Mouse (Mus musculus) A20 (cell line): ENCODE results near the gene Siglece.
"Not testable (repeated sequence)": the region's sequence is repeated elsewhere in the genome, so short reads cannot be mapped to it uniquely, and the experiment has no call there.

Experiments
- DNase-seq: peaks from one replicate; pipeline ENCODE4 v3.0.0-alpha.2; 2011; ENCODE audit warnings: low read depth, low spot score

The Siglece gene

GRCm38 (mm10) chr7:43660002-43660401, at the start of gene Siglece:
TSS of gene Siglece (minus strand) at chr7:43660161.
- DNase-seq = no peak

DNA sequence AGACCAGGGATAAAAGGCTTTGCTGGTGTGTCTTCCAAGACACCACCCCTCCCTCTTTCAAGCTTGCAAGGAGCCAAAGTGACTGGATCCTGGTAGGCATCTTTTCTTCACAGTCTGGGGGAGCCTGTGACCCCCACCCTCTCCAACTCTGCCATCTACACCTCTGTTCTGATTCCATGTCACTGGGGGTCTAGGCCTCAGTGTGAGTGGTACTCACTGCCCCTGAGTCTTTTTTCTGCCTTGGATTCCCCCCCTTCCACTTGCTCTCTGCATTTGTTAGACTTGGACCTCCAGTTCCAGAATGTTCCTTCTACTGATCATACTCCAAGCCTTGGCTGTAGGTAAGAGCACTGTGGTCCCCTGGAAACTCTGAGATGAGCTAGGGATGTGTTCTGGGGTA, 30.2 kb upstream of the Siglece start, which contains the start of gene Klk14:
TSS of gene Klk14 (plus strand) at position 301 of the 400 bp plus-strand sequence.
- no peak for DNase-seq

DNA sequence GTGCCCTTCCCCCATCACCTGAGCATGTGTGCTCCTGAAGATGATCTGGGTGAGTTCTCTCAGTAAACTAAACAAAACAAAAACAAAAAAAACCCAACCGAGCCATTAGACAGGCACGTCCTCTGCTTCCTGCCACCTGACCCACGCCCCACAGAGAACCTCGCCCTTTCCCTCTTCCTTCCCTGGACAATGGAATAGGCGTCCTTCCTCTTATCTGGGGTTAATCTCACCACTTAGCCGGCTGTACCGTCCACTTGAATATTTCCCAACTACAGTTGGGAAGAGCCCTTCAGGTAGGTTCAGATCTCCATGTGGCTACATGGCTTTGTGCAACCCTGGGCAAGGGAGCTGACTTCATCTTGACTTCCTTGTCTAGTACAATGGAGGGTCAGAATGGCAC, 25.1 kb upstream of the Siglece start:
- DNase-seq = no peak

DNA sequence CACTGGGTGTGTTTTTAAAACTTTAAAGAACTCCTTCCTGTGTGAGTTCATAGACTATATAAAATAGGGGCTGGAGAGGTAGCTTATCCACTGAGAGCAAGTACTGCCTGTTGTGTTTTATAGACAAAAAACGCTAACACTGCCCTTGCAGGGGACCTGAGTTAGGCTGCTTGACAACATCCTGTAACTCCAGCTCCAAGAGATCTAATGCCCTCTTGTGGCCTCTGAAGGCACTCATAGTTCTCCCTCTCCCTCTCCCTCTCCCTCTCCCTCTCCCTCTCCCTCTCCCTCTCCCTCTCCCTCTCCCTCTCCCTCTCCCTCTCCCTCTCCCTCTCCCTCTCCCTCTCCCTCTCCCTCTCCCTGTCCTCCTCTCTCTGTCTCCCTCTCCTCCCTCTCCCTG, 22.6 kb upstream of the Siglece start:
- DNase-seq = peak; percentile 26

GRCm38 (mm10) chr7:43680960-43681359, 21.0 kb upstream of the Siglece start:
- DNase-seq = peak; percentile 63

DNA sequence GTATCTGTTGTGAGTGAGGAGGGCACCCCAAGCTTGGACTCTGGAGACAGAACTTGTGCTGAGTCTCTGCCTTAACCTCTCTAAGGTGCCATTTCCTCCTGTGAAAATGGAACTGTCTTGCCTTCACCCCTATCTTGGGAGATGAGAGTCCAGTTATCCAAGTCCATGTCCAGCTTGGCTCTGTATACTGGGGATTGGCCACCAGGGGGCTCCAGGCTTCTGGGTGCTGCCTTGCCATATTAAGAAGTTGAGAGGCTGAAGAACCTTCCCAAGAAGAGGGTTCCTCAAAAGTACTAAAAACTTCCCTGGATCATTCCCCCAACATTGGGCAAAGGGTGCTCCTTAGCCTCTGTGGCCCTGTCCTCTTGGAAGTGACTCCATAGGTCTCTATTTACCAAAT, 18.6 kb upstream of the Siglece start:
- peak; percentile 42 for DNase-seq

DNA sequence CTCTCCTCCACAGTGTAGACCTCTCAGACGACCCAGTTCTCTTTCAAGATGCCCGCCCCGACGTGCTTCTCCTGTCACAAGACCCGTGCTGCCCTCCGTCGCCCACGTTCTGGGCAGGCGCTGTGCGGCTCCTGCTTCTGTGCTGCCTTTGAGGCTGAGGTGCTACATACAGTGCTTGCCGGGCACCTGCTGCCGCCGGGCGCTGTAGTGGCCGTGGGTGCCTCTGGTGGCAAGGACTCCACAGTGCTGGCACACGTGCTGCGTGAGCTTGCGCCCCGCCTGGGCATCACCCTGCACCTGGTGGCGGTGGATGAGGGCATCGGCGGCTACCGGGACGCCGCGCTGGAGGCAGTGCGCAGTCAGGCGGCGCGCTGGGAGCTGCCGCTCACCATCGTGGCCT, 15.1 kb upstream of the Siglece start:
- no peak for DNase-seq

- no peak for DNase-seq
These were observed 12.8 kb upstream of the Siglece start for GRCm38 (mm10) chr7:43672581-43673260.

- DNase-seq = peak; percentile 90
These were observed 12.0 kb upstream of the Siglece start, which contains the start of gene Ctu1 for GRCm38 (mm10) chr7:43671809-43672580. TSS of gene Ctu1 (plus strand) at chr7:43672016.

DNA sequence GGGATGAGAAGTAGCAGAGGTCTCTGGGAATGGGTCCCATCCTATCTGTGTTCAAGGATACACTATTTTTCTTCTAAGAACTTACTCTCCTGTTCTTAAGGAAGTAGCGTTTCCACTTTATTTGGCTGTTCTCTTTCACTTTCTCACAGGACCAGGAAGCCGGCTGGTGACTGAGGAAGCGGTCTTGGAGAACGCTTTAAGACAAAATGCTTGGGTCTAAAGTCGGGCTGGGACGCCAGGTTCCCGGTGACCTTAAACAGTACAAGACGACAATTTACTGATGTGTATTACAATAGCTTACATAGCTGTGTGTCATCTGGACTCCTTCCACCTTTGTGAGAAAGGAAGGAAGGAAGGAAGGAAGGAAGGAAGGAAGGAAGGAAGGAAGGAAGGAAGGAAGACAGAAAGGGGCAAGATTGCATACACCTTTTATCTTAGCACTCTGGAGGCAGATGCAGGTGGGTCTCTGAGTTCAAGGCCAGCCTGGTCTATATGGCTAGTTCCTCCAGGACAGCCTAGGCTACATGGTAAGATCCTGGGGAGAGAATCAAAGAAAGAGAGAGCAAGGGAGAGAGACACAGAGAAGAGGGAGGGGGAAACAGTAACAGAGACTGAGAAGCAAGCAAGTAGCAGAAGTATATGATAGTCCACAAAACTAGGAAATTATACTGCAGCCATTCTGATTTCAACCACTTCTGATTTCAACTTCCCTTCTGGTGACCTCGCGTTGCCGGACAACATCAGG, 11.3 kb upstream of the Siglece start:
- DNase-seq = no peak

- DNase-seq = peak; percentile 66
These were observed 8.6 kb upstream of the Siglece start for GRCm38 (mm10) chr7:43668582-43668981.

DNA sequence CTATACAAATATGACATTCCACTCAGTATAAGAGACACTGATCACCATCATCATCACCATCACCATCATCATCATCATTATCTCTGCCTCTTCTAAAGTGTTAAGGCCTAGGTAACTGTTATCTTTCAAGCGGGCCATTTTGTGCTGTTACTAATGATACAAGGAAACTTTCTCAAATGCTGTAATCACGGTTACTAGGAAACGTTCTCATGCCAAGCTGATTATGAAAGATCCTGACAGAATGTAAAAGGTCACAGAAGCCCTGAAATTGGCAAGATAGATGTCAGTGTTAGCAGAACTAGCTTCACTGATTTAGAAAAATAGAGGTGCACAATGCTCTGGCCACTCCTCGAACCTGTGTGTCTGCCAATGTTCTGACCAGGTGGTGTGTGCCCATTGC, 7.3 kb upstream of the Siglece start:
- DNase-seq = not testable (repeated sequence)

GRCm38 (mm10) chr7:43662804-43663203, 2.8 kb upstream of the Siglece start:
- no peak for DNase-seq

DNA sequence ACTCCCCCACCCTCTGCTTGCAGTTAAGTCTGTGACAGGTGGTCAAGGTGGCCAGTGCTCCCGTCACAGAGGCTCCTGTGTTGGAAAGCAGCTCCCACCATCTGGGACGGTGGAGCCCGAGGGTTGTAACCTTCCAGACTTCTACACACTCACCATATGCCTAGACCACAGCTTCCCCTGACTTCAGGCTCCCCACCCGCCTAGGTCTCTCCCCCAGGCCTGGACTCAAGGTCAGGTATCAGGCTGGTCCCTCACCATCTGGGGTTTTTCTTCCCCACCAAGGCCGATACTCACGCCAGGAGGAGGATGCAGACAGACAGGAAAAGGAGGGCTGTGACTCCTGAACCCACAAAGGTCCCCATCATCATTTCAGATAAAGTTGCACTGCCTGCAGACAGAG, 3.7 kb downstream of the Siglece start:
- no peak for DNase-seq

DNA sequence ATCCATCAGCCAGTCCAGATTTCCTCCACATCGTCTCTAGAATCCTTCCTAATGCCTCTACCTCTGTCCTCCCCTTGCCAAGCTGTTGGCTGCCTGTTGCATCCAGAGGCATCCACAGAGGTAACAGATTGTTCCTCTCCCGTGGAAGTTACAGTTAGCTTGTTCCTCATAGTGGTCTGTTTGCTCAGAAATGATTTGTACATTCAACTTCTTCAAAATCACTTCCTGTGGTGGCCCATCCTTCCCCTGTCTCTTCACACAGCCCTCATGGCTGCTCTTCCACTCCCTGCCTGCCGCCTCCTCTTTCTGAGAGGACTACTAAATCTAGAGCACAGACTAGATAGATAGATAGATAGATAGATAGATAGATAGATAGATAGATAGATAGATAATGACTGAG, 5.4 kb downstream of the Siglece start:
- DNase-seq = no peak

GRCm38 (mm10) chr7:43652683-43653082, 7.3 kb downstream of the Siglece start:
- no peak for DNase-seq

DNA sequence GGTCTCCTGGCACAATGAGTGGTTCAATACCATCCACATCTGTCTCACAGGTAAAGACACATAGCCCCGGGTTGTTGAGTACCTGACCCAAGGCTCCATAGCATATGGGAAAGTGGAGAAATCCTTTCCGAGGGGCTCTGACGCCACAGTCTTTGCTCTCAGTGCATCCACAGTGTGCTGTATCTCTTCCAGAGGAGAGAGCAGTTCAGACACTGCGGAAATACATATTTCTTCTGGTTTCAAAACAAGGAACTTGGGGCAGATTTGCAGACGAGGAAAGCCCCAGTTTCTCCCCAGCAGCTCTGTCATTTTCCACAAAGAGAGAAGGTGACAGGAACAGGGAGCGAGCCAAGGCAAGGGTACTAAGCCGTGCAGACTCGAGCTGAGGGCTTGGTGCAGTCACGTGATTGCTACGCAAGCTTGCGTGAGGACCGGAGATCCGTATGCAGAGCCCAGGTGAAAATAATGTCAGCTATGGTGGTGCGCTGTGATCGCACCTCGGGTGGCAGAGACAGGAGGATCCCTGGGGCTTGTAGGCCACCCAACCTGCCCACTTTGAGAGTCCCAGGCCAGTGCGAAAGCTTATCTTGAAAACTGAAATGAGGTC, 16.8 kb downstream of the Siglece start:
- no peak for DNase-seq

- peak; percentile 4 for DNase-seq
These were observed 17.4 kb downstream of the Siglece start for GRCm38 (mm10) chr7:43642587-43642986.

GRCm38 (mm10) chr7:43637118-43637517, 22.8 kb downstream of the Siglece start:
- DNase-seq = no peak

DNA sequence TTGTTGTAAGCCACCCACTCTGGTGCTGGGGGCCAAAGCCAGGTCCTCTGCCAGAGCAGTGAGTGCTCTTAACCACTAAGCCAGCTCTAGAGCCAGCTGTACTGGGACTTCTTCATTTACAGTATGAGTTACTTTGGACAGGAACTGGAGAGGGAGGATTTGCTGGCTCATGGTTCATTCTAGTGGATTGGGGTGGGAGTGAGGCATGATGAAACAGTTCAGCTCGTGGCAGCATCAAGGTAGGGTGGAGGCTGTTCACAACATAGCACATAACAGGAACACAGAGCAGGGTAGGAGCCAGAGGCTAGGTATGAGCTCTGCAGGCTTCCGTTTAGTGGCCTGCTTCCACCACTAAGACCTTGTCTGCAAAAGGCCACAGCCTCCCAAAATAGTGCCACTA, 23.8 kb downstream of the Siglece start:
- no peak for DNase-seq

DNA sequence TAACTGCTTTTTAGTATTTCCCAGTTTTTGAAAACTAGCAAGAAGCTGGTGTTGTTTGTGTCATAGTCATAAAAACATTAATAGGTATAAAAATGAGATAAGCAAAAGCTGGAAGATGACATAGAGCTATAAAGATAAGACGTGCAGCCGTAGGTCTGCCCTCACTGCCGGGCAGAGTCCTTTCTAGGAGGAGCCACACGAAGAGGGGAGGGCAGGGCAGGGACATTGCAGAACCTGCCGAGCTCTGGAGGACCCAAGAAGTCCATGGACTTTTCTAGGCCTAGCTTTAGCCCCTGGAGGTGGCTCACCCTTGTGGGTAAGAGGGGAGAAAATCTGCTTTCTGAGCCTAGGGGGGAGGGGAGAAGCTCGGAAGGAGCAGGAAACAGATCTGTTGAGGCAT, 25.5 kb downstream of the Siglece start, which contains the start of gene Ceacam18:
TSS of gene Ceacam18 (plus strand) at position 208 of the 400 bp plus-strand sequence.
- no peak for DNase-seq

- no peak for DNase-seq
These were observed 26.0 kb downstream of the Siglece start for GRCm38 (mm10) chr7:43633940-43634339.
